Mouse (Mus musculus) megakaryocyte progenitor cell, adult 5-6 weeks (primary cell): ENCODE data around the gene Litaf. TPM values are rescaled to one million over a fixed set of nuclear protein-coding genes. Genes with fewer than 3 reads are reported as not detected.
"Not testable (repeated sequence)": the region's sequence is repeated elsewhere in the genome, so short reads cannot be mapped to it uniquely, and the experiment has no call there.

Experiments
- ATAC-seq: replicated peaks from 2 replicates; pipeline ENCODE4 v1.8.0; 2016; ENCODE audit warnings: mild to moderate bottlenecking, moderate TSS enrichment, inconsistent platforms; ENCODE audit not compliant: poor library complexity
- total RNA-seq, 2 experiments: library from RNA; stranded (forward) in 1 of 2; stranded (reverse) in 1 of 2; fragments of 157-497, 149-512 nt in 1 of 2; fragments of 200-1000 nt in 1 of 2; gene quantifications; 2 replicates each; pipeline versions ENCODE4 v1.2.3 to v1.2.4; 2015 to 2017

Litaf gene
- total RNA-seq, 2 experiments from 2014 or later = 20.7 to 31.8 TPM

DNA sequence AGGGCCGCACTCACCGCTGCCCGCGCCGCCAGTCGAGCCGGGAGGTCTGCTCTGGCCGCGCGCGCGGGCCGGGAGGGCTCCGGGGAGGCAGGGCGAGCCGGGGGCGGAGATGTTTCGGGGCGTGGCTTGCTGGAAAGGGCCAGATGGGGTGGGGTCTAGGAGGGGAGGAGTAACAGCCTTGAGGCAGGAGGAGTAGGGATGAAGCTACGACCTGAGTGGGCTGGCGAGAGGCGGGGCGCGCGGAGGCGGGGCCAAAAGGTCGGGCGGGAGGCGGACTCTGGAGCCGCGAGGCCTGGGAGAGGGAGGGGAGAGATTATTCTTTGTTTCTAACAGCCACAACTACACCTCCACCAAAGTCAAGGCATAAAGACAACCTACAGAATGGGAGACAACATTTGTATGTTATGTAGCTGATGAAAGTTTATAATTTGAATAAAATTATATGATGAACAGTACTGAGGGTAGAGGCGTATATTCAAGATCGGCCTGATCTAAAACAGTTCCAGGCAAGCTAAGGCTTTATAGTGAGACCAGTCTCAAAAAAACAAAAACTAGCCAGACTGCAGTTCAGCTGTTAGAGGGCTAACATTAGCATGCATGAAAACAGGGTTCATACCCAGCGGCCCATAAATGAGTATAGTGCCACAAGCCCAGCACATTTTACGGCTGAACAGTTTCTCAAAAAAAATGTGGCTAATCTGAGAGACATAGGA lies 72.8 kb downstream of the Litaf start:
- peak; percentile 92 for ATAC-seq

DNA sequence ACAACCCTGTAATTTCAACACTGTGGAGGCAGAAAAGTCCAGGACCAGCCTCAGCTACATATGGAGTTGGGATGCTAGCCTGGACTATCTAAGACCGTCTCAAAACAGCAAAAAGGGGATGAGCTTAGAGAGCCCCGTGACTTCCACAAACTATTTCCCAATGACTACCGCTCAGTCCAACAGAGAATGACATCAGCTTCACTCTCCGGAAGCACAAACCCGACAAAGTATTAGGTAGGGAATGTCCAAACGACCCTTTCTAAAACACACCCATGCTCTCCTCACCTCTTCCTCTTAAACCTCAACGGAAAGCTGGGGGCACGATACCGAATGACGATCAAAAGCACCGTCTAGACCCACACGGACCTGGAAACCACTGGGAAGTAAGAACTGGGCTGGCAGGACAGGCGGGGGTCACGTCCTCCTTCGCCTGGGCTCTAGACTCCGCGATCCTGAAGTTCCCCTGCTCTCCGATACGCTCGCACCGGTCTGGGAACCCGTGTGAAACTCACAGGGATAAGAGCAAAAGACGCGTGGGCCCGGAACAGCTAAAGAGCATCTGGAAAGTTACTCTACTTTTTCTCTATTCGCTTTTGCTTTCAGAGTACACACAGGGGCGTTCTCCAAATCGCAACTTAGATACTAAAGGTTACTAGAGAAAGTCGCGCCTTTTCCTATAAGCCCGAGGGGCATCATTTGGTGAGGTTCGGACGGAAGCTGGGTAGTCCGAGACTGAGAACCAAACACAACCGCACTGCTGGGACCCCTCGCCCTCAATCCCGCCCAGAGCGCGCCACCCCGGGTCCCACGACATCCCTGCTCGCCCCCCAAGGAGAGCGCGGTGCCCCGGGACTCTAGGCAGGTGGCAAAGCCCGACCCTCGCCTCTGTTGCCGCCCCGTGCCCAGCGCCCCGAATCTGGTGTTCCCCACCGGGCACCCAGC lies 73.6 kb downstream of the Litaf start:
- ATAC-seq = peak; percentile 49

DNA sequence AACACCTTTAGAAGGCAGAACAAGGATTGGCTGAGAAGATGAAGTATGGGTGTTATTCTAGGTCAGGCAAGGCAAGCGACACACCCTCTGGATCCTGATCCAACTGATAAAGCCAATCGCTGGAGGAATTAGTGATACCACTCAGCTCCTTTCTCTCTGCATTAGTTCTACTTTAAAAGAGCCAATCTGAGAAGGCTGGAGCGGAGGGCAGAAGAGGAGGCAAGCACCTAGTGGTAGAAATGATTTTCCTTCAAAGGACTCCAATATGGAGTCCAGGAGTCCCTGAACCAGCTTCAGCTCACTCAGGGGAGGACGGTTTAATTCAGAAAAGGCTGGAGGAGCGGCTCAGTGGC lies 74.2 kb downstream of the Litaf start:
- peak; percentile 10 for ATAC-seq

DNA sequence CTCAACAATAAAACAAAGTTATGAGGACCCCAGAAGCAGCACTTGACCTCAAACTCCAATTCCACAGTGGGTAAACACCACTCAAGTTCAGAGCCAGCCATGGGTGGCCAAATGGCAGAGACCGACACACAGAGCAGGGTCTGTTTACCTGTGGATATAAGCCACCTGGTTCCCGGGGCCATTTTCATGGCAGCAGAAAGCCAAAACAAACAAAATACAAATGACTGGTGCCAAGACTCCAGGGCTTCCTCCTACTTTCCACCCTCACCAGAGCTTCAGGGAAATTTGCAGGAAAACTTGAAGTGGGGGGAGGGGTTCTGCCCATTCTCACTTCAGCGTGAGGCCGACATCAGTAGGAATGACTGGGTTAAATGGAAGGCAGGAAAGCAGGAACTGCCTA lies 75.2 kb downstream of the Litaf start:
- no peak for ATAC-seq

DNA sequence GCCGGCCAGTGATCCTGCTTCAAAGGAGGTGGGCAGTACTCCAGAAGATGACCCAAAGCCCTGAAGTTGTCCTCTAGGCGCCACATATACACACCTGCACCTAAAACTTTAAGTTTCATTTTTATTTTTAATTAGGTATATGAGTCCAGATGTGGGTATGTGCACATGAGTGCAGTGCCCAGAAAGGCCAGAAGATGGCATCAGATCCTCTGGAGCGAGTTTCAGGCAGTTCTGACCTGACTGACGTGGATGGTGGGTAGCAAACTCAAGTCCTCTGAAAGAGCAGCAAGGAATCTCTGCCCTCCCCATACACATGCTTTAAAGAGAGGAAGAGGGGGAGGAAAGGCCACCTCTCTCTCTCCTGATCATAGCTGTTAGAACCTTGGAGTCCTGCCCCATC lies 76.1 kb downstream of the Litaf start:
- no peak for ATAC-seq

DNA sequence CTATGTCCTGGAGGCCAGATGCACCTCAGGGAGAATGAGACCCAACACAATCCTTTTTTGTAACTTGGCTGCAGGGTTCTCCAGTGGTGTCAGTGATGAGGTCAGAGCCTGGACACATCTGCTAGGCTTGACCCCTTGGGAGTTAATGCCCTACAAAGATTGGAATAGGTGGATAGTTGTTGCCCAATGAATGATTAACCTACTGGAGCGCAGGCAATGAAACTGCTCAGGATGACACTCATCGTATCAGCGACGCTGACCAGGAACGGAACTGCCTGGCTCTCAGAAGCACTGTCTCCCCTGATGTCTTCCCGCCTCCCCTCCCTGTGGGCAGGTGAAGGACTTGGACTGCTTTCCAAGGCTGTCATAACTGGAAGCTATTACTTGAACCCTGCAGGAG lies 76.6 kb downstream of the Litaf start:
- no peak for ATAC-seq

DNA sequence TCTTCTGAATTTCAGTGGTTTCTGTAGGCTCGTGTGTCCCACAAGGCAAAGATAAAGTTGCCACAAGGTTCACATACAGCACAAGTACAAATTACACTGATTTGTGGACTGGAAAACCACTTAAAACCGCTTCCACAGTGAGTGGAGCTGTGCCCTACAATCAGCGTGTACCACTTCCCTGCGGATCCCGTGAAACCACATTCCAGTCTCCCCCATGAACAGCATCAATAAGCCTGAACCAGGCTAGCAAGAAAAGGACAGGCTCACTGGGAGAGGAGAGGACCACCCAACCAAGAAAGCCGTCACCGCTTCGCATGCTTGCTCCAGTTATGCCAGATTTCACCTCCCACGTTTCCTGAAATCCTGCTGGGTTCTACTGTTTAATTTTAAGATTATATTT lies 77.7 kb downstream of the Litaf start:
- ATAC-seq = no peak

DNA sequence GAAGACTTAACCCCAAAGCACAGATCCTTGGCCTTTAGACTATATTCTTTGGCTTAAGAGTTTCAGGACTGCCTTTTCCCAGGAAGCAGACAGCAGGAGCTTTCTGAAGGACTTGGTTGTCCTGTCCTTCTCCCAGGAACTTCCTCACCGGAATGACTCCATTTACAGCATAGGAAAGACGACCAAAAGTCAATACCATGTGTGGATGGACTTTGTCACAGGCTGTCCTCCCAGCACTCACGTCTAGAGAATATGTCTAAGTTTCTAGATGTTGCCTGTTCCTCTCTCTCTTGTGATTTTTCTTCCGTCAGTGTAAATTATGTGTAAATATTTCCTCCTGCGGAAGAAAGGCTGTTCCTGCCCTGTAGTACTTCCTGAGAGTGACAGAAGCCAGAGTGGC lies 81.4 kb downstream of the Litaf start:
- no peak for ATAC-seq

DNA sequence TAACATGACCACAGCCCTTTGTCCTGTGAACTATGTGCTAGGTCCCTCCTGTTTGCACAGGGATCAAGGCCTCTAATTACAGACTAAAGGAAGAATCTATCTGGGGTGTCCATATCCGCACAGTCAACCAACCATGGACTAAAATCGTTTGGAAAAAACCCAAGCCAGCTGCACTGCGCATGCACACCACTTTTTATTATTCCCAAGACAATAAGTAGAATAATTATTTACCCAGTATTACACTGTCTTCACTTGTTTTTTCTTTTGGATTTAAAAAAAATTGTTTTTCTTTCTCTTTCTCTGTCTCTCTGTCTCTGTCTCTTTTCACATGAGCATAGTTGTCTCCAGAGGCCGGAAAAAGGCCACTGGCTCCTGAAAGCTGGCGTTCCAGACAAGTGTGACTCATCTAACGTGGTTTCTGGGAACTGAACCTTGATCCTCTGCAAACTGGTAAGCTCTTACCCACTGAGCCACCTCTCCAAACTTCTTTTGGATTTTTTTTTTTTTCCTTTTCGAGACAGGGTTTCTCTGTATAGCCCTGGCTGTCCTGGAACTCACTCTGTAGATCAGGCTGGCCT lies 84.4 kb downstream of the Litaf start:
- ATAC-seq = no peak

DNA sequence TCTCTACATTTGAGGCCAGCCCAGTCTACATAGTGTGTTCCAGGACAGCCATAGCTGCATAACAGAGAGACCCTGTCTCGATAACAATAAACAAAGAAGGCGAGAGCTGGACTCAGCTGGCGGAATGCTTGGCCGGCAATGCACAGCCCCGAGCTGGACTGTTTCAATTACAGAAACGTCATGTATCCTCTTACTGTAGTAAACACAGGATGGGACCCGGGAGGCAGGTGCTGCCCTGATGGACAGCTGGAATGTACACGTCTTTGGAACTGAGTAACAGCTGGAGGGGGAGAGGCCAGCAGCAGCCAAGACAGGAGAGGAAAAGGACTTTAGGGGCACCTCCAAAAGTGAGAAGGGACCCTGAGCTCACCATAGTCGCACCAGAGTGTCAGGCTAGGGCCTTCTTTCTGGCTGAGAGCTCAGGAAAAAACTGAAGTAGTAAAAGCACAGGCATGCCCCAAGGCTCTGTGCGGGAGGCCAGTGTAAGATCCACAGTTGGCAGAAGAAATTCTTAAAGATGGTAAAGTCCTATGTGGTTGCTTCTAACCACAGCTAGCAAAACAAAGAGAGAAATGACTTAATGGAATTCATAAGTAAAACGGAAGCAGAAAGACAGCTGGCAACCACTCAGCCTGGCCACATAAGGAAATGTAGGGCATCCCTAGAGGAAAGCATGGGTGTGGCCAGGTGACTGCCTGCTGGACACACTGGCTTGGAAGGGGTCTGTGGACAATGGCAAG lies 86.7 kb downstream of the Litaf start:
- ATAC-seq = peak; percentile 52

DNA sequence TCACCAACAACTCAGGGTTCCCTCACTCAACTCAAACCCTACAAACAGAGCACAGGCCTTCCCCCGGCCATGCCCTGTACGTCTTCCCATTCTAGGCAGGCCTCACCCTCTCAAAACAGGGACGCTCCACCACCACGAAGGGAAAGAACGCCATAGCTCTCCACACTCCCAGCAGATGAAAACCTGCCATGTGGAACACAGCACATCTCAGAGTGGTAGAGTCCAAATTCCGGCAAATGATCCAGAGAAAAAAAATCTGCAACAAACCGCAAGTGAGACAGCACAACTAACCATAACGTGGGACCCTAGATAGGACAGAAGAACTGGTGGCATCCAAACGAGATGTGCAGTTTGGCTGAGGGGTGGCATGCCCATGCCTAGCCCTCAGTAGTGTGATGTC lies 88.1 kb downstream of the Litaf start:
- ATAC-seq = no peak

DNA sequence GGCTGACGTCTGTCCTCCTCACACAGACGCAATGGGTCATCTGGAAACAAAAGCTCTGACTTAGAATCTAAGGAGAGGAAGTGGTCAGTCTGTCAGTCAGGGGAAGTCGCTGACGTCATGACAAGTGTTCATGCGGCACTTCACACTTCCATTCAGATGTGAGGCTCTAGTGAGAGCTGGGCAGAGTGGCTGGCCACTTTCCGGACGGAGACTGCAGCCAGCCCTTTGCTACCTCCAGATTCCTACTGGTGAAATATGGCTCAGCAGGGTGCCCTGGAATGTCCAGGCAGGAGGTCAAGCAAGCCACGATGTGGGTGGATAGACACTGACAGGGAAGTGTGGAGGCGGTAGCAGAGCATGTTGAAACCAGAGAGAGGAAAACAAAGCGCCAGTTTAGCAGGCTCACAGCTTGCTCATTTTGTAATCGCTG lies 89.7 kb downstream of the Litaf start:
- peak; percentile 61 for ATAC-seq

DNA sequence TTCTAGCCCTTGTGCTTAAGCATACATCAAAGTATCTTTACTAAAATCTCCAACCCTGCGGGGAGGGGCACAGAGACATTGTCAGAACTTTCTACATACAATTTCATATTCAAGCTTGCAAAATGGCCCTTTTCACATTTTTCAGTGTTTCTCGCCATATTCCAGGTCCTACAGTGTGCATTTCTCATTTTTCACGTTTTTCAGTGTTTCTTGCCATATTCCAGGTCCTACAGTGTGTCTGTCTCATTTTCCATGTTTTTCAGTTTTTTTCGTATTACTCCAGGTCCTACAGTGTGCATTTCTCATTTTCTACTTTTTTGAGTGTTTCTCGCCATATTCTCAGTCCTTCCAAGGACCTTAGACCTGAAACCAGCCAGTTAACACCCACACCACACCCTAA lies 91.0 kb downstream of the Litaf start:
- ATAC-seq = no peak

DNA sequence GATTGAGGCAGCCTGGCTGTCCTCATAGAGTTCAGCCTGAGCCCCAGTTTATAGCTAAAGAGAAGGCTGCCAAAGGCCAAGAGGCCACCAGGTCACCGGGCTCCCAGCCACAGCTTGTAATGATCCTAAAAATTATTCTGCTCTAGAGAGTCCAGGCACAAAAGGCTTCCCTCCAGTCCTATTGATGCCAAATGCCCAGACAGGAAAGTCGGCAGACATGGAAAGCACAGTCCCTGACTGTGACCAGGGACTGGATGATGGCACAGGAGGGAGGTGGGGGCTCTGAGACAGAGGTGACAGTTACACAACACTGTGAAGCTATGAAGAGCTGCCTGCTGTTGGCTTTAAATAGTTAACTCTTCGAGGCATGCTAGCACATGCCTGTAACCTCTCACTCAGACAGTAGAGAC lies 91.9 kb downstream of the Litaf start:
- no peak for ATAC-seq

DNA sequence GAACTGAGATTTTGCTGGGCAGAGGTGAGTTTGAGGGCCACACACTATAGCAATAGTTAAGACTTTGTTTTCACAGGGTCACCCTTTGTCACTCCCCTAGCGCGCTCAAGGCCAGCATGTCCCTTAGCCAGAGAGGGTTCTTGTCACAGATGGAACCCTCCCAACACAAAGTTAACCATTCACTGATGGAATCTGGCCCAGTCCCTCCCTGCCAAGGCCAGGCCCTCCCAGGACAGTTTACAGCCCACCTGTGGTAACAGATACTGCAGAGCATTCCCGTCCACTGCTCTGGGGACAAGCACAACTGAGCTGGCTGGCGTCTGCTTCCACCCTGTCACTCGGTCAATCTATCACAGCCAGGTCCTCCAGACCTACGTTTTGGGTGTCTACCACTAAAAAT lies 93.7 kb downstream of the Litaf start:
- ATAC-seq = no peak

DNA sequence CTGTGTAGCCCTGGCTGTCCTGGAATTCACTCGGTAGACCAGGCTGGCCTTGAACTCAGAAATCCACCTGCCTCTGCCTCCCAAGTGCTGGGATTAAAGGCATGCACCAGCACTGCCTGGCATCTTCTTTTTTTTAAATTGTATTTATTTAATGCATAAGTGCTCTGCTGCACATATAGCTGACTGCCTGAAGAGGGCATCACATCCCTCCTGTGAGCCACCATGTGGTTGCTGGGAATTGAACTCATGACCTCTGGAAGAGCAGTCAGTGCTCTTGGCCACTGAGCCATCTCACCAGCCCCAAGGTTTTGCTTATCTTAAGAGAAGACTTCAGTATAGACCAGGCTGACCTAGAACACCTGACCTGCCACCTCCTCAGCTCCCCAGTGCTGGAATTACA lies 96.0 kb downstream of the Litaf start:
- not testable (repeated sequence) for ATAC-seq

DNA sequence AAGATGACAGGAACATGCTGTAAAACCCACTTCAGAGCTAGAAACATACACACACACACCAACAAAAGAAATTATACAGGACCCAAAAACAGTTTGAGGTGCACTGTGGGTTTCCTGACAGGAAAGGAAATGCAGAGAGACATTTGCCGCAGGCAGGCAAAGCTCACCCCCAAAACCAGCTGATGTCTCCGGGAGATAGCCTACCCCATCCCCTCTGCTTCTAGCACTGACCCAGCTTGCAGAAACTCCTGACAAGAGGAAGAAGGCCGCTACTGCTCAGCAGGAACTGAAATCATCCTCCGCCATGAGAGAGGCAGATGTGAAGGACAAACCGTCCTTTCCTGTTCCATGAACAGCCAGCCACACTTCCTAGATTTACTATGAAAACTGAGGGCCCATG lies 96.6 kb downstream of the Litaf start:
- peak; percentile 81 for ATAC-seq

DNA sequence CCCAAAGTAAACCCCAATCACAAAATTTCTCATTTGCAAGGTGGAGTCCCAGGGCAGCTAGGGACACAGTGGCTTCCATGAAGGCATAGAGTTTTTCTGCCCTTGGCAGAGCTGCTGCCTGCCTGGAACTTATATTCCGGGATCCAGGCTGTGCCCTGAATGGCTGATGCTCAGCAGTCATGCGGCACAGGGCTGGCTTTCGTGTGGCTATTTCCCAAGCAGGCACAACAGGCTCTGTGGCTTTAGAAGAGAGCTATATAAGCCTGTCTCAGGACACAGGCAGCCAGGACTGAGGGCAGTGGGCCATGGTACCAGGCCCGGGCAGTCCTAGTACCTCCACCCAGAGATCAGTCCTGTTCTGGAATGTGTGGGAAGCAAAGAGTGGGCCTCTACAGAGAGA lies 97.7 kb downstream of the Litaf start:
- no peak for ATAC-seq

DNA sequence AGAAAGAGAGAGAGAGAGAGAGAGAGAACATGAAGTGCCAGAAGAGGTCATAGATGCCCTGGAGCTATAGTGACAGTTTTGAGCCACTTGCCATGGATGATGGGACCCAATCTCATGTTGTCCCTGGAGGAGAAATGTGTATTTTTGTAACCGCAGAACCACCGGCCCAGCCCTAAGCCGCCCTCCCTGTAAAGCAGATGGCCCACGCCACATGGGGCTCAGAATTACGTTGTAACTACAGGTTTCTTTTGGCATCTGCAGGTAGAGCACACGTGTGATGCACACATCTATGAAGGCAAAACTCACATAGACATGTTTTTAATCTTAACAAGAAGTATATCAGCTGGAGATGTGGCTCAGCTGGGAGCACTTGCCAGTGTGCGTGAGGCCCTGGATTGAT lies 98.2 kb downstream of the Litaf start:
- no peak for ATAC-seq

DNA sequence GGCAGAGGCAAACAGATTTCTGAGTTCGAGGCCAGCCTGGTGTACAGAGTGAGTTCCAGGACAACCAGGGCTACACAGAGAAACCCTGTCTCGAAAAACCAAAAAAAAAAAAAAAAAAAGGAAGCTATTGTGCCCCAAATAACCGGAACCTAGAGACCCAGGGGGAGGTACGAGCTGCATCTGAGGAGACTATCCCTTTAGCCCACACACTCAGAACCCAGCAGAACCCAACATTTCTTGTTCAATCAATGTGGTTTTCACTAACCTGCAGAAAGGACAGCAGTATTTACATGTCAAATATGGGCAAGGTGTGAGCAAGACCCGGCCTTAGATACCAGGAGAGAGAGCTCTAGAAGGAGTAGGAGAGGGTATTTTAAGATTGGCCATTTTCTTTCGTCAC lies 98.9 kb downstream of the Litaf start:
- no peak for ATAC-seq

DNA sequence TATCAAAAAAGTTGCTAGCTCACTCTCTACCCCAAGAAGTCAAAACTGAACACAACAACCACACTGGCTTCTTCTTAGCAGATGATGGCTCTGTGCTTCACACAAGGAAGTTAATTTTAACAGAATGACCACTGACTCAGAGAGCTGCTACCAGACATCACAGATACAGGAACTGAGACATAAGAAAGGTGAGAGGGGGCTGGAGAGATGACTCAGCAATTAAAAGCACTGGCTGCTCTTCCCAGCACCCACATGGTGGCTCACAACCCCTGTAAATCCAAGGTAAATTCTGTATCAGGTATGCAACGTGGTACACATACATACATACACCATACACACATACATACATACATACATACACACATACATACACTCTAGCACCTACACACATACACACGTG lies 100.9 kb downstream of the Litaf start:
- peak; percentile 34 for ATAC-seq
